Mouse (Mus musculus) induced T-regulatory cell, adult 2 months (primary cell): Measurements from ENCODE around the gene Foxo1.

Experiments used
- DNase-seq: peaks from one replicate; pipeline ENCODE4 v3.0.0-alpha.2; 2012; ENCODE audit warnings: low read depth

The Foxo1 gene

GRCm38 (mm10) chr3:52267652-52268486 is at the start of gene Foxo1:
Foxo1 (plus strand) TSS chr3:52268336.
- DNase-seq = peak; percentile 95

- DNase-seq = no peak
These were observed 49.3 kb upstream of the Foxo1 start for GRCm38 (mm10) chr3:52218864-52219263.

DNA sequence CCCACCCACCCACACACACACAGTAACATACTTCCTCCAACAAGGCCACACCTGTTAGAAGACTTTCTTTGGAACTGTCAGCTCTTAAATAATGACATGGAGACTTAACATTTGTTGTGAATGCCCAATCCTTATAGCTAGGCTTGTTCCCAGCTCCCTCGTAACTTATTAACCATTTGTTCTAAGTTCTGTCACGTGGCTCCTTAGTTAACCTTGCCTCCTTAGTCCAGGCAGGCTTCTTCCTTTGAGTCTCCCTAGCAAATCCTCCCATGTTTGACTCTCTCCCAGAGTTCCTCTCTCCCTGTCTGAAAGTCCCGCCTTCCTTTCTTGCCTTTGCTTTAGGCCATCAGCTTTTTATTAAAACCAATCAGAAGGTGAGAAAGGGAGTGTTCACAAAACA is 47.1 kb upstream of the Foxo1 start:
- no peak for DNase-seq

DNA sequence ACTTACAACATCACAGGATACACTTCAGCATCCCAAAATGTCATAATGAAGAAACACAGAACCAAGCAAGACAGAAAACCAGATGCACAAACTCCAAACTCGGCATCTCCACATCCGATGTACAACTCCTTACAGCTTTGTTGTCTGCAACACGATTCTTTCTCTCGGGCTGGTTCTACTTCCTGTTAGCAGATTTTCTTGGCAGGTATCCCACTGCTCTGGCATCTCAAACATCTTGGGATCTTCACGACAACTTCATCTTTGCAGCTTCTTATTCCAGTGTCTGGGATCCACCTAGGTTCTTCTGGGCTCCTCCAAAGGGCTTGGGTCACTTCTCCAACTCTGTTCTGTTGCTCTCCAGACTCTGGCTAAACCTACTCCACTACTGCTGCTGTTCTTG is 46.2 kb upstream of the Foxo1 start:
- no peak for DNase-seq

DNA sequence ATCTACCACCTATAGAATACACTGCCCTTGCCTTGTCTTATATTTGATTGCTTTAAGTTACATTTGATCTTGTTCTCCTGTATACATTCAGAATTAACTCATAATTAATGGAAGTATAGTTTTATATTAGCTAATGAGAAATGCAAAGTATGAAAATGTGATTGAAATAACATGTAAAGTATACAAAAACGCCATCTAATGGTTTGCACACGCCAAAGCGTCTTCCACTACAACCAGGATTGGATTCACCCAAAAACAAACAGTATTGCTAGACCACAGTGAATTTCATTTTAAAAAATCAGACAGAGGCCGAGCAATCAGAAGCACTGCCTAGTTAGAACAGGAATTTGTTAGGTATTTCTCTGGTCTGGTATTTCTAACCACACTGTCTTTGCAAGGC is 31.6 kb upstream of the Foxo1 start:
- DNase-seq = no peak

GRCm38 (mm10) chr3:52237136-52237535 is 31.0 kb upstream of the Foxo1 start:
- no peak for DNase-seq

DNA sequence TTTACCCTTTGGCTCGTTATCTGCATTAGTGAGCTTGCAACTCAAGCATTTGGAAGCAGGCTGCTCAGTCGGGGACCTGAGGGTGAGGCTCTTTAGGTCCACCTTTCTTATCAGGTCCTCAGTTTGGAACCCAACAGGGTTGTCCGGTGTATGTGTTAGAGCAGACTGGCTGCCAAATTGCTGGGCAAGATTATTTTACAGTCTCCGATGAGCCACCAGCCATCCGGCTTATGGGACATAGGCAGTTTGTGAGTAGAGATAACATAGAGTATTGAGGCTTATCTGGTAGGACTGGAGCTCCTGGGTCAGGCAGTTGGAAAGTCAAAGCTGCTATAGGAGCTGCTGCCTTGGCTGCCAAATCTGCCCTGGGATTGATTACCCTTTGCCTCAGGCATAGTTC is 27.1 kb upstream of the Foxo1 start:
- DNase-seq = no peak

GRCm38 (mm10) chr3:52242457-52243105 is 25.6 kb upstream of the Foxo1 start:
- DNase-seq = peak; percentile 88

- peak; percentile 77 for DNase-seq
These were observed 24.7 kb upstream of the Foxo1 start for GRCm38 (mm10) chr3:52243271-52244021.

DNA sequence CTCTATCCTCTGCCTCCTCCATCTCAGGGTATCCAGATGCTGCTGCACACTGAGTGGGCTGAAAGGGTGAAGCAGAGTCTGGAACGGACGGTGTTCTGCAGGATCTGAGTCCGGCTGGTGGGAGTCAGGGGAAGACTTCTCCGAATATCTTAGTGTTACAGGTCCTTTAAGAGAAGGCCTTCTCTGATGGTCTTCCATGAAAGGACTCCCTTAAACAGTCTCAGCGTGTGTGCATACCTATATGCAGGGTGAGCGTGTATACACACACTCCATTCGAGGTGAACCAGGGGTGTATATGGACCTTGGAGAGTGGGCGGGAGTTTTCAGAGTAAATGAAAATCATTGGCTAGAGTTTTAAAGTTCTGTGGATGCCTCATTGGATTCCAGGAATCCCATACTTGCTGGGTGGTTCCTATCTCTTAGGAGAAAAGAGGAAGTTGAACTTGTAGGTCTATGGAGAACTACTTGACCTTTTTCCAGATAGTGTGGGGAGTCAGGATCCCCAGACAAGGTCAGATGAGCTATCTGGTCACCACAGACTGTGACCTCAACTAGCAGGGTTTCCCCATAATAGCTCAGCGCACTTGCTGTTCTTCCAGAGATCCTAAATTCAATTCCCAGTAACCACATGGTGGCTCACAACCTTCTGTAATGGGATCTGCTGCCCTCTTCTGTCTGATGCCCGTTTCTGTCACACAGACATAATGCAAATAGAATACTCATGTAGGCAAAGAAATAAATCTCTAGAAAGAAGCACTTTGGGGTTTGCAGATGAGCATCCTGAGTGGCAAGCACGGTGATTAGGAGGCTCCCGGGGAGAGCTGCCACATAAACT is 21.9 kb upstream of the Foxo1 start:
- DNase-seq = no peak

GRCm38 (mm10) chr3:52251184-52251583 is 17.0 kb upstream of the Foxo1 start:
- DNase-seq = no peak

DNA sequence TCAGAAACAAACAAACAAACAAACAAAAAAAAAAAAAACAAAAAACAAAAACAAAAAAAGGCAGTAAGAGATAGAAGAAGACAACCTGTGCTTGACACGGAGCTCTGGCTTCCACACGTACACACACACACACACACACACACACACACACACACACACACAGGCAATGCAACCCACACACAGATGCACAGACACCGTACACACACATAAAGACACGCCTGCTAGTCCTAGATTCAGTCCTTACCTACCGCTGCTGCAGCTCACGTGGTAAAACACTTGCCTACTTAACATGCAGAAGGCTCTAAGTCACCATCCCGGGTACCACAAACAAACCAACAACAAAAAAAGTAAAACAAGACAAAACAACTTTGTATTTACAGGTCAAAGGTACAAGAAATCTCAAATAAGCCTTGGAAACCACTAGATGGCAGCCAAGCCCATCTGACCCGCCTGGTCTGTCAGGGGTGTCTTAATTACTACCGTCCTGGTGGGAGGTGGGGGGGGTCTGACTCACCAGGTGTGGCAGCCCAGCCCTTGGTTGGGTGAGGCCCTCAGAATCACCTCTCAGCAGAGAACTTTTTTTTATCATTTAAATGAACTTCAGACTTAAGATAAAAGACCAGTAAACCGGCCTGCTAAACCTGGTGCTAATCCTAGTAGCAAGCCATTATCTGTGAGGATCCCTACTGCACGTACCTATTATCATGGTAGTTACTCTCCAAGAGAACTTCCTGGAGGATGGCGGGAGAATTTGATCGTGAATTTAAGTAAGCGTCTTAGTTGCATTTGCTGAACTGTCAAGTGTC is 14.3 kb upstream of the Foxo1 start:
- DNase-seq = peak; percentile 69

DNA sequence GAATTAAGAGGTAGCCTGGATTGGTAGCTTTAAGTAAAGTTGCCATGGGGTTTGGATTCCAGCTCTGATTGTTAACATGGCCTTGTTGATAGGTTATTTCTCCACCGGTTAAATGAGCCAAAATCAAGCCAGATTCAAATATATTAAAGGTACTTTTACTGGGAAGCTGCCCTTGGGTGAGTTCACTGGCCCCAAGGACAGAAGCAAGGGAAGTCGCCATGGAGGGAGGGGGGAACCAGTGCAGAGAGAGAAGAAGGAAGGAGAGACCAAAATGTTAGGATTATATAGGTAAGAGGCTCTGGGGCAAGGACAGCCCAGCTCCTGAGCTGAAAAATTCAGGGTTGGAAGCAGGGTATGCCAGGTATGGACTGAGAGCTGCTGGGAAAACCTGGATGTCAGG is 13.6 kb upstream of the Foxo1 start:
- no peak for DNase-seq

DNA sequence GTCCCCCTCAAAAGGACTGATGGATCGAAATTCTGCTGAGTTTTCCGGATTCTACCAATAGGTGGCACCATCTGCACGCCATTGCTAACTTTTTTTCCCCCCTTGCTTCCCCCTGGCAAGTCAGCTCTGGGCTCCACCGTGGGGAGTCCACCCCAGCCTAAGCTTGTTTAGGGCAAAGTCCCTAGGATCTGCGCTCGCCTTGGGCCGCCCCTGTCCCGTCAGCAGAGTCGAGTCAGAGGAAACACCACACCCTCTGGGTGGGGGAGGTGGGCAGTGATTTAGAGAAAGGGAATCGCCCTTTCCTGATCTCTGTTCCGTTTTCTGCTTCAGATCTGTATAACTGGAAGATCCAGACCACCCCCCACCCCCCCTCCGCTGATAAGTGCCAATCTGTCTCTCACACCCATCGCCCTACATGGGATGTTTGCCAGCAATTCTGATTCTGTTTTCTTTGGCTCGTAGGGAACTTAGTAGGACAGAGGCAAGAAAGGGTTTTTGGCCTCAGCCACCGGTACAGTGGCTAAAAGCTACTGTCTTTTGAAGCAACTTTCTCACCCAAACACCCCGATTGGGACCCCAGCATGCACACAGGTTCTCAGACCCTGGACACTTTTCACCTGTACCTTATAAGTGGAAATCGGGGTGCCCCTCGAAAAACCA is 10.2 kb upstream of the Foxo1 start:
- DNase-seq = peak; percentile 83

GRCm38 (mm10) chr3:52258532-52258931 is 9.6 kb upstream of the Foxo1 start:
- no peak for DNase-seq

GRCm38 (mm10) chr3:52262431-52263161 is 5.5 kb upstream of the Foxo1 start:
- peak; percentile 92 for DNase-seq

DNA sequence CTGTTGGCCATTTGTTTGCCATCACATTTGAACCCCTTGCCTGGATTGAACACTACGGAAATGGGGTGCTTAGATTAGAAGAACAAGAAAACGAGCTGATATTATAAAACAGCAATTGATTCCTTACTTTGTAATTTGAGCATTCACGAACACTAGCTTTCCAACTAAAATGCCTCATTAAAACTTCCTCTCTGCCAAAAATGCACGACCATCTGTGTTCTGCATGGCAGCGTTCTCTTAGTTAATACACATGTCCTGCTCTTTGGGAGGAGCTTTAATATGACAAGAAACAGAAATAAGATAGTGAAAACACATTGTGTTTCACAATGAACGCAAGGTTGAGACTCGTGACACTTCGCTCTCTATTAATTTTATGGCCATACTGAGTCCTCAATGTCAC is 3.8 kb upstream of the Foxo1 start:
- no peak for DNase-seq

DNA sequence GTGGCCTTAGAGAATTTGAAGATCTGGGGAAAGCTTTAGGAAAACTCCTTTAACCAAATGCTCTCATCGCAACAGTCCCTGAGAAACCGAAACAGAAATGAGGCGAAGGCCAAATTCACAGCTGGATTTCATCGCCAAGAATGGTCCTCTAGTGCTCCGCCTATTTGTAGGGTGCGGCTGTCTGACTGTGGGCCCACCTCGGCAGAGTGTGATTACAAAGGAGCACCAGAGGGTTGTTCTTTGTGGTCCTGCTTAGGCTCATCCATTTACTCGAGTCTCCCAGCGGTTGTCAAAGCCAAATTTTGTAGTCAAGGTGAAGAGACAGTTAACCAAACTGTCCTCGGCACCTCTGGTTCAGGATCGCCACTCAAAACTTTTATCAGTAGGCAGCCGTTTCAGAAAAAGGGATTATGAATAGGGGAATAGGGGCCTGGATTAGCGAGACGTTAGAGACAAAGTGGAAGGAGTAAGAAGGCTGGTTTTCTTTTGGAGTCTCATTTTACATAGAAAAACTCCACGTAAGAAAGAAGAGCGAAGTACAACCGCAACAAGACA is 1.5 kb upstream of the Foxo1 start:
- DNase-seq = no peak

DNA sequence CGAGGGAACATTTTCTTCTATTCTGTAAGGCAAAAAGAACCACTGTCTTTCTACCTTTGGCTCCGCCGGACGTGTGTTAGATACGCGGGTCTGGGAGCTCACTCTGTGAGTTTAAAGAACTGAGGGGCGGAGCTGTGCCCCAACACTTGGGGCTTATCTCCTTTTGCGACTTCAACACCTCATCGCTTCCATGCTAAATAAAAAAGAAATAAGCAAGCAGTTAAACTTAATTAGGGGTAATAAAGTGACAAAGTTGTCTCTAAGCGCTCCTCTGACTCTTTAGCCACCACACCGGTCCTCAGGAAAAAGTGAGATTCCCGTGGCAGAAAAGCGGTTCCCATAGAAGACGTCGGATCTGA is 864 bp upstream of the Foxo1 start:
- peak; percentile 73 for DNase-seq

DNA sequence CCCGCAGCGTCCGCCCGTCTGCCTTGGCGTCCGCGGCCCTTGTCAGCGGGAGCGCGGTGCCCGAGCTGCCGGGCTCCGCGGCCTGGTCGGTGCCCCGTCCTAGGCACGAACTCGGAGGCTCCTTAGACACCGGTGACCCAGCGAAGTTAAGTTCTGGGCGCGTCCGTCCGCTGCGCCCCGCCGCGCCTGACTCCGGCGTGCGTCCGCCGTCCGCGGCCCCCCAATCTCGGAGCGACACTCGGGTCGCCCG is 276 bp downstream of the Foxo1 start:
- no peak for DNase-seq
